Mouse (Mus musculus) forebrain, embryonic 14.5 days (tissue): Measurements from ENCODE around the gene Cxcr4. TPM values are rescaled to one million over a fixed set of nuclear protein-coding genes. Genes with fewer than 3 reads are reported as not detected.

Experiments used
- ATAC-seq: fragments of 200-750 bp; cut with Nextera tagmentation; 2 replicates; pipeline ENCODE4 v1.8.0; 2017; ENCODE audit warnings: mild to moderate bottlenecking, moderate library complexity
- DNase-seq: peaks from one replicate; pipeline ENCODE4 v3.0.0-alpha.2; 2015; ENCODE audit warnings: low spot score
- H3K27ac ChIP-seq: fragments of 300-500 bp; sonication (generic); 2 replicates; pipeline ENCODE4 v1.5.1; 2014; ENCODE audit warnings: low read depth, mild to moderate bottlenecking, control low read depth, low read length, moderate library complexity
- H3K27me3 ChIP-seq: fragments of 300-500 bp; sonication (generic); replicated peaks from 2 replicates; pipeline ENCODE4 v1.6.1; 2014; ENCODE audit warnings: low read length, control low read depth, mixed read lengths; ENCODE audit not compliant: control insufficient read depth, insufficient read depth
- H3K36me3 ChIP-seq: fragments of 300-500 bp; sonication (generic); 2 replicates; pipeline ENCODE4 v1.6.1; 2014; ENCODE audit warnings: low read length, control low read depth; ENCODE audit not compliant: control insufficient read depth, insufficient read depth
- H3K4me1 ChIP-seq: fragments of 300-500 bp; sonication (generic); 2 replicates; pipeline ENCODE4 v1.6.1; 2014; ENCODE audit warnings: antibody characterized with exemption, low read length, control low read depth; ENCODE audit not compliant: control insufficient read depth, insufficient read depth
- H3K4me2 ChIP-seq: fragments of 300-500 bp; sonication (generic); 2 replicates; pipeline ENCODE4 v1.6.1; 2014; ENCODE audit warnings: mild to moderate bottlenecking, control low read depth, low read length
- H3K4me3 ChIP-seq: fragments of 300-500 bp; sonication (generic); 2 replicates; pipeline ENCODE4 v1.5.1; 2014; ENCODE audit warnings: low read depth, low read length, control low read depth
- H3K9ac ChIP-seq: fragments of 300-500 bp; sonication (generic); 2 replicates; pipeline ENCODE4 v1.6.1; 2014; ENCODE audit warnings: mild to moderate bottlenecking, low read length, control low read depth, moderate library complexity
- H3K9me3 ChIP-seq: fragments of 300-500 bp; sonication (generic); replicated peaks from 2 replicates; pipeline ENCODE4 v1.6.1; 2016; ENCODE audit warnings: low read length, control low read depth, mixed read lengths; ENCODE audit not compliant: control insufficient read depth
- WGBS: fragments of 180-500 bp; shearing (Covaris S2); extraction: QIAGEN DNeasy Blood & Tissue Kit; methylation state at CpG from one replicate; pipeline ENCODE4 v1.1.7; 2014; 5-methylcytosine and 5-hydroxymethylcytosine counted together
- polyA plus RNA-seq: library from polyadenylated mRNA; unstranded; fragments of >200 nt; fragmentation: Nextera tagmentation; extraction: Ambion mirVana; gene quantifications from 2 replicates; pipeline ENCODE4 v1.2.1, GENCODE M21; 2014

The Cxcr4 gene
- polyA plus RNA-seq, 1 experiment from 2014 or later, result 13.5 TPM

GRCm38 (mm10) chr1:128592961-128593501 lies 938 bp upstream of the Cxcr4 start:
- no peaks in the 10 kb centered on the region for H3K9me3 ChIP-seq
- peak overlapping the region; percentile 65 for H3K27ac ChIP-seq
- under 1% methylated on average over 24 of the region's 24 CpGs for WGBS
- DNase-seq, result peak; percentile 80
- peak; percentile 60 for ATAC-seq
- H3K9ac ChIP-seq, result peak overlapping the region; percentile 56; the same call in 1 of the 2 replicates
- peak overlapping the region; percentile 65 for H3K4me3 ChIP-seq
- H3K36me3 ChIP-seq, result peaks cover 6% of the 10 kb centered on the region; the same call in 1 of the 2 replicates
- peaks cover 26% of the 10 kb centered on the region for H3K4me1 ChIP-seq
- no peaks in the 10 kb centered on the region for H3K27me3 ChIP-seq
- H3K4me2 ChIP-seq, result peak overlapping the region; percentile 90

GRCm38 (mm10) chr1:128591721-128592210 lies 327 bp downstream of the Cxcr4 start:
- Histone ChIP-seq H3K9ac (peak overlapping the region; percentile 81), H3K4me3 (peak overlapping the region; percentile 65), H3K27ac (peak overlapping the region; percentile 72), H3K4me1 (peaks cover 29% of the 10 kb centered on the region), H3K4me2 (peak overlapping the region; percentile 90), H3K27me3 (no peaks in the 10 kb centered on the region), H3K36me3 (peaks cover 10% of the 10 kb centered on the region), H3K9me3 (no peaks in the 10 kb centered on the region)
- DNase-seq (peak; percentile 63), ATAC-seq (peak; percentile 9)
- under 1% methylated on average over 20 of the region's 20 CpGs for WGBS

GRCm38 (mm10) chr1:128590816-128591720 lies 1.0 kb downstream of the Cxcr4 start:
- H3K9ac ChIP-seq, result peak overlapping the region; percentile 81
- peaks cover 34% of the 10 kb centered on the region for H3K4me1 ChIP-seq
- peak overlapping the region; percentile 90 for H3K4me2 ChIP-seq
- WGBS, result under 1% methylated on average over 63 of the region's 63 CpGs
- H3K27ac ChIP-seq, result peak overlapping the region; percentile 72
- DNase-seq, result peak; percentile 85
- peak; percentile 15 for ATAC-seq
- peak overlapping the region; percentile 65 for H3K4me3 ChIP-seq
- peaks cover 10% of the 10 kb centered on the region for H3K36me3 ChIP-seq
- H3K27me3 ChIP-seq, result no peaks in the 10 kb centered on the region
- H3K9me3 ChIP-seq, result no peaks in the 10 kb centered on the region

- peak; percentile 35 for DNase-seq
- ATAC-seq, result no peak
- Histone ChIP-seq H3K9ac (peak overlapping the region; percentile 2), H3K27me3 (no peaks in the 10 kb centered on the region), H3K36me3 (peaks cover 10% of the 10 kb centered on the region), H3K4me1 (peaks cover 36% of the 10 kb centered on the region), H3K9me3 (no peaks in the 10 kb centered on the region), H3K4me3 (peak overlapping the region; percentile 65), H3K27ac (no peak overlapping the region), H3K4me2 (peak overlapping the region; percentile 90)
- 2% methylated on average over 6 of the region's 6 CpGs for WGBS
Measured at GRCm38 (mm10) chr1:128590011-128590410, 2.1 kb downstream of the Cxcr4 start.

- peak overlapping the region; percentile 65 for H3K4me3 ChIP-seq
- no peaks in the 10 kb centered on the region for H3K9me3 ChIP-seq
- H3K27me3 ChIP-seq, result no peaks in the 10 kb centered on the region
- ATAC-seq, result no peak
- H3K9ac ChIP-seq, result 0 out of 2 replicates have a peak overlapping the region, but pooled peaks have one; percentile 2
- H3K4me1 ChIP-seq, result peaks cover 31% of the 10 kb centered on the region
- 86% methylated on average over 9 of the region's 9 CpGs for WGBS
- H3K36me3 ChIP-seq, result peaks cover 10% of the 10 kb centered on the region
- no peak for DNase-seq
- H3K4me2 ChIP-seq, result peak overlapping the region; percentile 90
- no peak overlapping the region for H3K27ac ChIP-seq
Measured at GRCm38 (mm10) chr1:128589488-128589887, 2.6 kb downstream of the Cxcr4 start.

GRCm38 (mm10) chr1:128588337-128588736 lies 3.8 kb downstream of the Cxcr4 start:
- Histone ChIP-seq H3K9ac (no peak overlapping the region), H3K4me1 (peaks cover 31% of the 10 kb centered on the region), H3K9me3 (no peaks in the 10 kb centered on the region), H3K27me3 (no peaks in the 10 kb centered on the region), H3K36me3 (peaks cover 10% of the 10 kb centered on the region), H3K4me2 (no peak overlapping the region), H3K4me3 (no peak overlapping the region), H3K27ac (no peak overlapping the region)
- WGBS, result 59% methylated on average over 2 of the region's 2 CpGs
- DNase-seq, result no peak
- ATAC-seq, result no peak

GRCm38 (mm10) chr1:128586928-128587780 lies 4.9 kb downstream of the Cxcr4 start:
- H3K27me3 ChIP-seq, result no peaks in the 10 kb centered on the region
- no peaks in the 10 kb centered on the region for H3K9me3 ChIP-seq
- 69% methylated on average over 8 of the region's 8 CpGs for WGBS
- no peak for DNase-seq
- H3K36me3 ChIP-seq, result peaks cover 10% of the 10 kb centered on the region
- peaks cover 25% of the 10 kb centered on the region; the same call in 1 of the 2 replicates for H3K4me1 ChIP-seq
- H3K4me3 ChIP-seq, result no peak overlapping the region
- no peak overlapping the region for H3K27ac ChIP-seq
- no peak overlapping the region; the same call in 1 of the 2 replicates for H3K9ac ChIP-seq
- H3K4me2 ChIP-seq, result no peak overlapping the region
- no peak for ATAC-seq

- H3K4me1 ChIP-seq, result peaks cover 25% of the 10 kb centered on the region; the same call in 1 of the 2 replicates
- no peak overlapping the region; the same call in 1 of the 2 replicates for H3K9ac ChIP-seq
- peaks cover 10% of the 10 kb centered on the region for H3K36me3 ChIP-seq
- no peaks in the 10 kb centered on the region for H3K9me3 ChIP-seq
- DNase-seq, result peak; percentile 68
- peak; percentile 26 for ATAC-seq
- WGBS, result 3% methylated on average over 8 of the region's 8 CpGs
- no peaks in the 10 kb centered on the region for H3K27me3 ChIP-seq
- H3K4me2 ChIP-seq, result no peak overlapping the region
- H3K4me3 ChIP-seq, result no peak overlapping the region
- H3K27ac ChIP-seq, result no peak overlapping the region
Measured at GRCm38 (mm10) chr1:128586162-128586927, 5.7 kb downstream of the Cxcr4 start.
